Mouse (Mus musculus) CH12.LX (cell line): Measurements from ENCODE around the gene Lztr1. TPM values are rescaled to one million over a fixed set of nuclear protein-coding genes. Genes with fewer than 3 reads are reported as not detected.
A peak's percentile ranks its signal among the peaks of the same experiment; 100 is the strongest.

Experiments
- DNase-seq: peaks from one replicate; pipeline ENCODE4 v3.0.0-alpha.2; 2013; ENCODE audit errors: extremely low read depth
- H3K27ac ChIP-seq: 2 replicates; pipeline ENCODE4 v1.5.1; 2012; ENCODE audit warnings: low read depth, mild to moderate bottlenecking, control low read depth, moderate library complexity; ENCODE audit not compliant: insufficient read depth
- H3K27me3 ChIP-seq: replicated peaks from 2 replicates; pipeline ENCODE3; 2012; ENCODE audit warnings: inconsistent platforms
- H3K36me3 ChIP-seq, 2 experiments: replicated peaks in 1 of 2; 2 replicates each; pipeline versions ENCODE3 to v1.6.1; 2012; ENCODE audit warnings: inconsistent platforms in 1 of 2, low read length in 1 of 2, mild to moderate bottlenecking in 1 of 2, mixed read lengths in 1 of 2, moderate library complexity in 1 of 2; ENCODE audit not compliant: control insufficient read depth in 1 of 2, insufficient read depth in 1 of 2
- H3K4me1 ChIP-seq, 2 experiments: 2 replicates each; pipeline ENCODE4 v1.6.1; 2012; ENCODE audit warnings: inconsistent platforms in 1 of 2, moderate library complexity in 1 of 2; ENCODE audit not compliant: insufficient read depth in 2 of 2, control insufficient read depth in 1 of 2
- H3K4me2 ChIP-seq: 2 replicates; pipeline ENCODE4 v1.6.1; 2012; ENCODE audit warnings: low read depth, mild to moderate bottlenecking, control low read depth; ENCODE audit not compliant: poor library complexity, insufficient read depth, severe bottlenecking
- H3K4me3 ChIP-seq, 3 experiments: fragments of 150-350 bp in 1 of 3; sonication (generic) in 1 of 3; replicated peaks in 1 of 3; 2 replicates each; pipeline versions ENCODE3 to v1.5.1; 2011 to 2012; ENCODE audit warnings: low read depth in 2 of 3, low read length in 2 of 3, mild to moderate bottlenecking in 2 of 3, moderate library complexity in 2 of 3, control low read depth in 1 of 3, improper control_type of control experiment in 1 of 3, inconsistent platforms in 1 of 3, mixed read lengths in 1 of 3; ENCODE audit not compliant: poor library complexity in 1 of 3
- H3K79me2 ChIP-seq: replicated peaks from 2 replicates; pipeline ENCODE4 v1.6.1; 2012; ENCODE audit warnings: mild to moderate bottlenecking, moderate library complexity; ENCODE audit not compliant: control insufficient read depth, poor library complexity, insufficient read depth, severe bottlenecking; ENCODE audit errors: extremely low read depth
- H3K9ac ChIP-seq: 2 replicates; pipeline ENCODE4 v1.6.1; 2012; ENCODE audit warnings: low read depth, mild to moderate bottlenecking, control low read depth, moderate library complexity; ENCODE audit not compliant: insufficient read depth
- H3K9me3 ChIP-seq: replicated peaks from 2 replicates; pipeline ENCODE3; 2012; ENCODE audit warnings: low read length, inconsistent platforms, mixed read lengths
- CHD2 ChIP-seq: IDR thresholded peaks from 2 replicates; pipeline ENCODE4 v1.6.1; 2011; ENCODE audit warnings: low read length, improper control_type of control experiment
- E2F4 ChIP-seq: IDR thresholded peaks from 2 replicates; pipeline ENCODE4 v1.6.1; 2011; ENCODE audit warnings: low read depth, low read length, improper control_type of control experiment; ENCODE audit not compliant: insufficient replicate concordance
- ELF1 ChIP-seq: IDR thresholded peaks from 2 replicates; pipeline ENCODE4 v1.6.1; 2014; ENCODE audit warnings: low read depth, mild to moderate bottlenecking, inconsistent platforms, low read length, improper control_type of control experiment
- KAT2A ChIP-seq: IDR thresholded peaks from 2 replicates; pipeline ENCODE4 v1.6.1; 2012; ENCODE audit warnings: low read length, improper control_type of control experiment, inconsistent platforms; ENCODE audit not compliant: insufficient replicate concordance
- MAFK ChIP-seq: IDR thresholded peaks from 2 replicates; pipeline ENCODE4 v1.6.1; 2011; ENCODE audit warnings: low read length, improper control_type of control experiment; ENCODE audit not compliant: insufficient replicate concordance
- NELFE ChIP-seq: IDR thresholded peaks from 2 replicates; pipeline ENCODE4 v1.6.1; 2011; ENCODE audit warnings: low read depth, low read length, improper control_type of control experiment
- POLR2AphosphoS2 ChIP-seq: IDR thresholded peaks from 2 replicates; pipeline ENCODE4 v1.6.1; 2011; ENCODE audit warnings: low read depth, low read length, improper control_type of control experiment
- RAD21 ChIP-seq: IDR thresholded peaks from 2 replicates; pipeline ENCODE4 v1.6.1; 2011; ENCODE audit warnings: low read depth, mild to moderate bottlenecking, low read length, improper control_type of control experiment, moderate library complexity
- SIN3A ChIP-seq: IDR thresholded peaks from 2 replicates; pipeline ENCODE4 v1.6.1; 2012; ENCODE audit warnings: low read length, improper control_type of control experiment, inconsistent platforms
- TCF12 ChIP-seq: IDR thresholded peaks from 2 replicates; pipeline ENCODE4 v1.6.1; 2014; ENCODE audit warnings: low read depth, mild to moderate bottlenecking, inconsistent platforms, low read length, improper control_type of control experiment
- USF2 ChIP-seq: conservative IDR thresholded peaks from 2 replicates; pipeline ENCODE4 v1.6.1; 2011; ENCODE audit warnings: low read depth, low read length, improper control_type of control experiment
- ZMIZ1 ChIP-seq: IDR thresholded peaks from 2 replicates; pipeline ENCODE4 v1.6.1; 2012; ENCODE audit warnings: low read depth, mild to moderate bottlenecking, inconsistent platforms, low read length, improper control_type of control experiment
- dilution Hi-C: fragments of 300-500 bp; cut with MboI; formaldehyde crosslinking; loops from 2 replicates; pipeline ENCODE4 v1.14.3; 2020; ENCODE audit warnings: low sequenced_read_pairs; ENCODE audit not compliant: extremely low pct_unique_long_range_greater_than_20kb, extremely low pct_ligation_motif_present
- in situ Hi-C: fragments of 300-500 bp; cut with MboI; formaldehyde crosslinking; loops from 3 replicates; pipeline ENCODE4 v1.14.3; 2019; ENCODE audit warnings: low sequenced_read_pairs, low pct_ligation_motif_present, low pct_unique_long_range_greater_than_20kb, mixed read lengths
- polyA plus RNA-seq: library from polyadenylated mRNA; unstranded; fragments of >175 nt; gene quantifications from 2 replicates; pipeline ENCODE4 v1.2.1, GENCODE M21; 2012; ENCODE audit warnings: low read depth; ENCODE audit not compliant: insufficient read length
- total RNA-seq, 2 experiments: library from RNA; depleted of rRNA; stranded (reverse); fragments of 300-350 nt in 1 of 2; fragments of >200 nt in 1 of 2; gene quantifications; 2 replicates each; pipeline ENCODE4 v1.2.3; 2012 to 2014

Gene Lztr1
- total and polyA plus RNA-seq, 3 experiments = 110 to 138 (median 111) TPM

GRCm38 (mm10) chr16:17526223-17526622 is 17.7 kb downstream of the Lztr1 start:
- Histone ChIP-seq H3K4me1 (peaks cover 7 to 36% of the 10 kb centered on the region in 2 experiments; a peak in 3 of 4 replicates), H3K9ac (no peak overlapping the region), H3K9me3 (no peaks in the 10 kb centered on the region), H3K4me2 (no peak overlapping the region), H3K36me3 (peaks cover 74 to 77% of the 10 kb centered on the region in 2 experiments), H3K27ac (no peak overlapping the region), H3K4me3 (no peak overlapping the region), H3K27me3 (no peaks in the 10 kb centered on the region)
- DNase-seq = no peak
- in situ Hi-C loops = no loop called here
- TF ChIP-seq MAFK (no peak), CHD2 (0 out of 2 replicates have a peak, but pooled peaks have one; percentile 12), KAT2A (no peak)
- TF ChIP-seq, all 38 proteins: peak for 1
- peaks cover 11% of the 10 kb centered on the region; the same call in 1 of the 2 replicates for H3K79me2 ChIP-seq
- dilution Hi-C loops = no loop called here

- Histone ChIP-seq H3K9ac (no peak overlapping the region), H3K9me3 (no peaks in the 10 kb centered on the region), H3K79me2 (peaks cover 11% of the 10 kb centered on the region; the same call in 1 of the 2 replicates), H3K4me1 (peaks cover 7 to 48% of the 10 kb centered on the region in 2 experiments; a peak in 3 of 4 replicates), H3K4me3 (no peak overlapping the region), H3K36me3 (peaks cover 60 to 63% of the 10 kb centered on the region in 2 experiments), H3K27me3 (no peaks in the 10 kb centered on the region), H3K4me2 (no peak overlapping the region), H3K27ac (no peak overlapping the region)
- DNase-seq = no peak
- in situ Hi-C loops (no loop called here), dilution Hi-C loops (no loop called here)
- TF ChIP-seq CHD2 (0 out of 2 replicates have a peak, but pooled peaks have one; percentile 10), RAD21 (no peak), NELFE (no peak), TCF12 (no peak), SIN3A (no peak), E2F4 (no peak), USF2 (no peak)
Measured at GRCm38 (mm10) chr16:17527606-17528005, 19.1 kb downstream of the Lztr1 start.

GRCm38 (mm10) chr16:17528276-17528675 is 19.8 kb downstream of the Lztr1 start:
- peaks cover 11% of the 10 kb centered on the region; the same call in 1 of the 2 replicates for H3K79me2 ChIP-seq
- H3K9ac ChIP-seq = no peak overlapping the region
- peaks cover 53 to 57% of the 10 kb centered on the region in 2 experiments for H3K36me3 ChIP-seq
- in situ Hi-C loops (no loop called here), dilution Hi-C loops (no loop called here)
- DNase-seq = peak; percentile 51
- H3K4me1 ChIP-seq = peaks cover 7 to 48% of the 10 kb centered on the region in 2 experiments; a peak in 3 of 4 replicates
- no peak overlapping the region for H3K4me2 ChIP-seq
- H3K4me3 ChIP-seq = peak overlapping the region in 1 of 3 experiments; percentile 1
- no peaks in the 10 kb centered on the region for H3K9me3 ChIP-seq
- TF ChIP-seq ELF1 (0 out of 2 replicates have a peak, but pooled peaks have one; percentile 1), ZMIZ1 (peak; percentile 26; the same call in 1 of the 2 replicates), POLR2AphosphoS2 (no peak)
- no peaks in the 10 kb centered on the region for H3K27me3 ChIP-seq
- 0 out of 2 replicates have a peak overlapping the region, but pooled peaks have one; percentile 3 for H3K27ac ChIP-seq
